Mouse (Mus musculus) lung, postnatal 0 days (tissue): ENCODE measurements around the gene Gm43951.

Experiments
- CTCF ChIP-seq: IDR thresholded peaks from 2 replicates; pipeline ENCODE4 v1.5.1; 2016; ENCODE audit warnings: antibody characterized with exemption, mild to moderate bottlenecking
- EP300 ChIP-seq: IDR thresholded peaks from 2 replicates; pipeline ENCODE4 v1.6.1; 2016; ENCODE audit warnings: antibody characterized with exemption, mild to moderate bottlenecking, control low read depth

GRCm38 (mm10) chr11:72207204-72207833, 679 bp upstream of the Gm43951 start, which contains the start of the genes 4933427D14Rik and Txndc17:
- TF ChIP-seq CTCF (no peak), EP300 (0 out of 2 replicates have a peak, but pooled peaks have one; percentile 17)
